Mouse (Mus musculus) megakaryocyte, embryonic 14.5 days (primary cell): ENCODE results near the gene Tcf7l2.

Source experiments
- FLI1 ChIP-seq: IDR thresholded peaks from 2 replicates; pipeline ENCODE4 v1.6.1; 2012; ENCODE audit warnings: low read length, inconsistent platforms, mixed read lengths
- GATA1 ChIP-seq: IDR thresholded peaks from 3 replicates; pipeline ENCODE4 v1.6.1; 2012; ENCODE audit warnings: mixed read lengths, low read length, inconsistent platforms, borderline replicate concordance

- no peak for TF ChIP-seq FLI1
- no peak for TF ChIP-seq GATA1
These were observed 199.1 kb downstream of the Tcf7l2 start for GRCm38 (mm10) chr19:55940538-55941252.
